Mouse (Mus musculus) inflammation-experienced regulatory T-cells, adult 6 months (primary cell): Measurements from ENCODE around the gene Amy2a1. TPM values are rescaled to one million over a fixed set of nuclear protein-coding genes. Genes with fewer than 3 reads are reported as not detected.
"Not testable (repeated sequence)": the region's sequence is repeated elsewhere in the genome, so short reads cannot be mapped to it uniquely, and the experiment has no call there.

ENCODE experiments used
- ATAC-seq: one replicate; pipeline ENCODE4 v1.8.0; 2017
- polyA plus RNA-seq, 3 experiments: library from polyadenylated mRNA; unstranded; fragments of 100-300 nt; shearing (Covaris generic); gene quantifications; one replicate each; pipeline ENCODE4 v1.2.1; 2017

Gene Amy2a1
- not detected for polyA plus RNA-seq

GRCm38 (mm10) chr3:113532328-113532727, at the start of gene Amy2a1:
Amy2a1 (minus strand) TSS chr3:113532428.
- not testable (repeated sequence) for ATAC-seq

DNA sequence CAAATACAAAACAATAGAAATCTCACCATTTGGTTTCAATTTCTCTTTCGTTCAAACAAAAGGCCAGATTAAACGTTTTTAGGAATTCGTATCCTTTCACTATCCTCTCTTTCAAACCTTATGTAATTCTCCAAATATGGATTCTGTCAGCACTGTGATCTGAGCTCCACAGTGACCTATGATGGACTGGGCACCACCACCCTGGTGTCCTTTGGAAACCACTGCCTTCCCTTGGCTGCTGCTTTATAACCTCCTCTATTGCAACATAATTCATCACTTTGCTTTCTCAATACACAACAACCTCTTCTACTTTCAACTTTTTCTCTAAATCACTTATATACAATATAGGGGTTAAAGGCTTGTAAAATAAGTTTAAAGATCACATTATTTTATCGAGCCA, 42.4 kb upstream of the Amy2a1 start:
- ATAC-seq = no peak

GRCm38 (mm10) chr3:113574138-113574537, 41.9 kb upstream of the Amy2a1 start:
- no peak for ATAC-seq

DNA sequence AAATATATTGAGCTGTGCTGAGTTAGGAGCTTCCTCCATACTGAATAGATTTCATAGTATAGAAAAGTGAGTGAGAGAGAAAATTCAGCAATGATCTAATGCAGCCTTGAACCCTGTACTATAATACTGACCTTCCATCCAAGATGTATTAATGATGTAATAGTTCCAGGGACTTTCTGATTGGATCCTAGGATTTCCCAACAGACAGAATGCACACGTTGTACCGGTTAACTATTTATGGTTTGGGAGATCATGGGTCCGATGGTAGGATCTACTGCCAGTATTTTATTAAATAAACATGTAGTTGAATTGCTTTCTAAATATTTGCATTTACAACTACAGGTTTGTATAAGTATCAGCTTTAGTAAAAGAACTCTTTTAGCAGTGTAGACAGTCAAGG, 39.9 kb upstream of the Amy2a1 start:
- no peak for ATAC-seq

DNA sequence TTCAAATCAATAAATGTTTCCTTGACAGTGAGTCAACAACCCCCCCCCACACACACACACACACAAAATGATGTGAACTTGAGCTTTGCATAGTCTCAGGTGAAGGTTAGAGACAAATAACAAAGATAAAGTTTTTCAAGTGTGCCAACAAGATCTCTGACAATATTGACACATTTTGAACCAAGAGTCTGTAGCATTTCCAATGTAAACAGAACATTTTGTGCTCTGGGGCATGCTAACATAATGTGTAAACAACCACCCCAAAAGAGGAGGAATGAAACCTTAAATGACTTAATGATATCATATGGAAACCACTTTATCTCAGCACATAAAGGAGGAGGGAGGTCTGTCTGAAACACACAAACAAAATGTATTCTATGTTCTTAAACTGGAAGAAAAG, 7.5 kb upstream of the Amy2a1 start:
- ATAC-seq = no peak

Other genes with a start within 250 kb of the Amy2a1 start
- not detected for gene Amy2a4, start 241.0 kb downstream of the Amy2a1 start, polyA plus RNA-seq
- not detected for gene Amy2a3, start 208.4 kb downstream of the Amy2a1 start, polyA plus RNA-seq
- not detected for gene Amy2a2, start 175.8 kb downstream of the Amy2a1 start, polyA plus RNA-seq
- gene Amy1, start 74.3 kb upstream of the Amy2a1 start, polyA plus RNA-seq = 1 to 10 TPM in 2 of 3 experiments, under 1 TPM in 1; 0.62 to 1.2 (median 1.2) TPM
- gene Rnpc3, start 97.7 kb upstream of the Amy2a1 start, polyA plus RNA-seq = 10 to 100 TPM; 26.8 to 40.7 (median 33.2) TPM